Mouse (Mus musculus) thymus, postnatal 0 days (tissue): ENCODE data around the gene Zscan21. TPM values are rescaled to one million over a fixed set of nuclear protein-coding genes. Genes with fewer than 3 reads are reported as not detected.

Experiments used
- microRNA counts: library from miRNA; unstranded; fragments of <30 nt; microRNA quantifications from one replicate; lab custom pipeline; 2015
- microRNA-seq: library from miRNA; unstranded; fragments of <30 nt; microRNA quantifications from one replicate; pipeline ENCODE4, GENCODE M21; 2016; ENCODE audit warnings: borderline number of aligned reads
- polyA plus RNA-seq: library from polyadenylated mRNA; unstranded; fragments of >200 nt; fragmentation: Nextera tagmentation; extraction: Ambion mirVana; gene quantifications from 2 replicates; pipeline ENCODE4 v1.2.1, GENCODE M21; 2015

The Zscan21 gene
- polyA plus RNA-seq, 1 experiment from 2014 or later: 40.9 TPM

MicroRNAs encoded within 50 kb of the gene (microRNA counts, 519-probe panel; counts per million panel counts)
- microRNA mmu-miR-106b (lab: Ali Mortazavi, UCI) (7,817 counts per million, percentile 96 among the panel's probes with 10 or more counts), microRNA mmu-miR-25 (lab: Ali Mortazavi, UCI) (8,972 counts per million, percentile 98 among the panel's probes with 10 or more counts), microRNA mmu-miR-93 (lab: Ali Mortazavi, UCI) (7,637 counts per million, percentile 96 among the panel's probes with 10 or more counts)

Small RNA genes within 50 kb of the gene (microRNA-seq; reads per million reads assigned to microRNA genes)
- gene Mir106b (21,371 reads per million, percentile 97 among the genes with 10 or more reads in this experiment), gene Mir25 (3,492 reads per million, percentile 83 among the genes with 10 or more reads in this experiment), gene Mir93 (34,362 reads per million, percentile 98 among the genes with 10 or more reads in this experiment)

Other genes with a start within 250 kb of the Zscan21 start
- gene Pilrb2, start 245.1 kb upstream of the Zscan21 start, polyA plus RNA-seq: 1.6 and 1.8 TPM in 2 replicates
- gene Cyp3a13, start 195.3 kb upstream of the Zscan21 start, polyA plus RNA-seq: 0.22 and 0.26 TPM in 2 replicates
- gene Gjc3, start 153.8 kb upstream of the Zscan21 start, polyA plus RNA-seq: not detected in 2 replicates
- gene Azgp1, start 135.4 kb upstream of the Zscan21 start, polyA plus RNA-seq: 0.15 and 0.27 TPM in 2 replicates
- gene Smok3a, start 95.6 kb upstream of the Zscan21 start, polyA plus RNA-seq: not detected in 2 replicates
- not detected in 2 replicates for gene Smok3b, start 95.5 kb upstream of the Zscan21 start, polyA plus RNA-seq
- not detected in 2 replicates for gene Smok3c, start 63.7 kb upstream of the Zscan21 start, polyA plus RNA-seq
- gene Zkscan1, start 31.8 kb upstream of the Zscan21 start, polyA plus RNA-seq: 8.5 and 8.6 TPM in 2 replicates
- 14.8 and 15.8 TPM in 2 replicates for gene Zfp113, start 38.8 kb downstream of the Zscan21 start, polyA plus RNA-seq
- gene Cops6, start 44.2 kb downstream of the Zscan21 start, polyA plus RNA-seq: 214 and 223 TPM in 2 replicates
- gene Ap4m1, start 55.1 kb downstream of the Zscan21 start, polyA plus RNA-seq: 9.2 and 9.8 TPM in 2 replicates
- gene Mcm7, start 55.5 kb downstream of the Zscan21 start, polyA plus RNA-seq: 281 and 296 TPM in 2 replicates
- gene Taf6, start 70.5 kb downstream of the Zscan21 start, polyA plus RNA-seq: 44.1 and 54.5 TPM in 2 replicates
- 33.2 and 34.2 TPM in 2 replicates for gene Cnpy4, start 70.6 kb downstream of the Zscan21 start, polyA plus RNA-seq
- 10.2 and 10.8 TPM in 2 replicates for gene Mblac1, start 77.4 kb downstream of the Zscan21 start, polyA plus RNA-seq
- 0.36 and 0.44 TPM in 2 replicates for gene Nxpe5, start 109.0 kb downstream of the Zscan21 start, polyA plus RNA-seq
- gene Lamtor4, start 138.6 kb downstream of the Zscan21 start, polyA plus RNA-seq: 83.9 and 88.4 TPM in 2 replicates
- gene BC037034, start 147.1 kb downstream of the Zscan21 start, polyA plus RNA-seq: 5.7 and 7.6 TPM in 2 replicates
- gene Gal3st4, start 155.9 kb downstream of the Zscan21 start, polyA plus RNA-seq: 1.8 and 2.4 TPM in 2 replicates
- gene Gm43720, start 163.1 kb downstream of the Zscan21 start, polyA plus RNA-seq: 0.04 TPM in 1 of 2 replicates, not detected in the other
- 3.1 and 4.1 TPM in 2 replicates for gene Gpc2, start 163.1 kb downstream of the Zscan21 start, polyA plus RNA-seq
- 2.3 and 3.2 TPM in 2 replicates for gene Stag3, start 163.3 kb downstream of the Zscan21 start, polyA plus RNA-seq
- 0.38 and 1.0 TPM in 2 replicates for gene Pvrig, start 225.1 kb downstream of the Zscan21 start, polyA plus RNA-seq